Mouse (Mus musculus): ENCODE measurements around the gene Nav2. TPM values are rescaled to one million over a fixed set of nuclear protein-coding genes. Genes with fewer than 3 reads are reported as not detected.

Gene Nav2
- total RNA-seq, 2 experiments from 2014 or later, result 6.1 to 7.5 TPM

- DNase-seq (ENCODE audit: low spot score in 2 of 2), result no peak
These were observed 138.0 kb downstream of the Nav2 start for GRCm38 (mm10) chr7:49046347-49046989.

- DNase-seq (ENCODE audit: low spot score in 2 of 2), result peak in 1 of 2 experiments; percentile 22
These were observed 138.8 kb downstream of the Nav2 start for GRCm38 (mm10) chr7:49047336-49047735.

GRCm38 (mm10) chr7:49052871-49053618 lies 144.5 kb downstream of the Nav2 start:
- no peak for DNase-seq (ENCODE audit: low spot score in 2 of 2)

GRCm38 (mm10) chr7:49055273-49055672 lies 146.8 kb downstream of the Nav2 start:
- no peak for DNase-seq (ENCODE audit: low spot score in 2 of 2)

- no peak for DNase-seq (ENCODE audit: low spot score in 2 of 2)
These were observed 149.9 kb downstream of the Nav2 start for GRCm38 (mm10) chr7:49058304-49059012.

GRCm38 (mm10) chr7:49064792-49065521 lies 156.4 kb downstream of the Nav2 start:
- no peak for DNase-seq (ENCODE audit: low spot score in 2 of 2)

GRCm38 (mm10) chr7:49065621-49066475 lies 157.3 kb downstream of the Nav2 start:
- DNase-seq (ENCODE audit: low spot score in 2 of 2), result peak in 1 of 2 experiments; percentile 27

GRCm38 (mm10) chr7:49066828-49067227 lies 158.3 kb downstream of the Nav2 start:
- no peak for DNase-seq (ENCODE audit: low spot score in 2 of 2)

GRCm38 (mm10) chr7:49069396-49069961 lies 161.0 kb downstream of the Nav2 start:
- no peak for DNase-seq (ENCODE audit: low spot score in 2 of 2)

- DNase-seq (ENCODE audit: low spot score in 2 of 2), result no peak
These were observed 162.1 kb downstream of the Nav2 start for GRCm38 (mm10) chr7:49070621-49071020.

- no peak for DNase-seq (ENCODE audit: low spot score in 2 of 2)
These were observed 162.6 kb downstream of the Nav2 start for GRCm38 (mm10) chr7:49071141-49071567.

- no peak for DNase-seq (ENCODE audit: low spot score in 2 of 2)
These were observed 166.9 kb downstream of the Nav2 start for GRCm38 (mm10) chr7:49075333-49075934.

GRCm38 (mm10) chr7:49076283-49076694 lies 167.8 kb downstream of the Nav2 start:
- DNase-seq (ENCODE audit: low spot score in 2 of 2), result no peak

- DNase-seq (ENCODE audit: low spot score in 2 of 2), result no peak
These were observed 170.4 kb downstream of the Nav2 start for GRCm38 (mm10) chr7:49078930-49079329.

- no peak for DNase-seq (ENCODE audit: low spot score in 2 of 2)
These were observed 174.2 kb downstream of the Nav2 start for GRCm38 (mm10) chr7:49082585-49083165.

GRCm38 (mm10) chr7:49084768-49085167 lies 176.3 kb downstream of the Nav2 start:
- DNase-seq (ENCODE audit: low spot score in 2 of 2), result no peak

- no peak for DNase-seq (ENCODE audit: low spot score in 2 of 2)
These were observed 177.2 kb downstream of the Nav2 start for GRCm38 (mm10) chr7:49085759-49086158.

- no peak for DNase-seq (ENCODE audit: low spot score in 2 of 2)
These were observed 178.6 kb downstream of the Nav2 start for GRCm38 (mm10) chr7:49087154-49087553.

Measured in adrenal gland, adult 18-20 months (tissue).